Mouse (Mus musculus): ENCODE results near the gene Wdfy2.

GRCm38 (mm10) chr14:62921401-62921800 lies 83.9 kb downstream of the Wdfy2 start:
- TF ChIP-seq POLR2A (IDR thresholded peaks at IDR 0.05; ENCODE audit: extremely low read depth, insufficient read depth, low read length) = no peak
- TF ChIP-seq CTCF (IDR thresholded peaks at IDR 0.05; ENCODE audit: extremely low read depth, insufficient read depth, low read length) = no peak

Data from cortical plate, adult 2 months (tissue).